In the genomic region with DNA sequence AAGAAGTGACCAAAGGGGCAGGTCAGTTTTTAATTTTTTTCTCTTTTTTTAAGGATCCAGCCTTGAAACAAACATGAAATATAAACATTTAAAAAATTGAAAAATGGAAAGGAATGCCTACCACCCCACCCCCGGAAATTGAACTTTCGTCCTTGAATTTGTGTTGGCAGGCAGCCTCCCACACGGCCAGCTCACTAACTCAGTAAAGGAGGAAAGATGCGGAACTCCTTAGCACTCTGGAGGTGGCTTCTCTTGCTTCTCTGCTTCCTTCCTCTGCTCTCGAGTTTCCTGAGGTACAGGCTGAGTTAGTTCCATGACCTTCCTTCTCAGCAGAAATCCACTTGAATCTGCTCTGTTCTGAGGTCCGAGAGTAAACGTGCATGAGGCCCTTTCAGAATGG, we compare ENCODE assay signal across 14 mouse cellular contexts. TPM values are rescaled to one million over a fixed set of nuclear protein-coding genes. Genes with fewer than 3 reads are reported as not detected.
DNase-seq lines count a peak whose midpoint lies in the region; ATAC-seq and TF ChIP-seq lines count a peak whose summit lies in the region.
"Had no signal": no experiment of that assay in that cellular context is flagged by ENCODE, and none has a peak within 500 bp of the region (broad histone marks: within the 10 kb centered on the region; RNA-seq: fewer than 3 reads in every experiment).

No protein-coding gene starts in this region.

- no peak overlapping the region for H3K9ac ChIP-seq in heart, embryonic 13.5 days
- H3K9ac ChIP-seq in lung, embryonic 14.5 days, result no peak overlapping the region
- H3K9ac ChIP-seq in neural tube, embryonic 15.5 days (replicated peaks), result no peak overlapping the region
- no peak overlapping the region for H3K9ac ChIP-seq in forebrain, embryonic 16.5 days (replicated peaks; ENCODE audit: low read depth, low read length)
- H3K9ac ChIP-seq: hindbrain, embryonic 15.5 days; limb, embryonic 12.5 days; liver, postnatal 0 days had no signal

- no peak for ATAC-seq in heart, embryonic 13.5 days (ENCODE audit: extremely low read depth, insufficient number of reproducible peaks, low FRiP score, low TSS enrichment)
- no peak for ATAC-seq in lung, embryonic 14.5 days (ENCODE audit: insufficient read depth)
- ATAC-seq in neural tube, embryonic 15.5 days (ENCODE audit: low FRiP score), result no peak
- ATAC-seq in forebrain, embryonic 16.5 days, result no peak
- ATAC-seq: liver, postnatal 0 days had no signal

- no peaks in the 10 kb centered on the region for H3K36me3 ChIP-seq in heart, embryonic 13.5 days
- H3K36me3 ChIP-seq in lung, embryonic 14.5 days (ENCODE audit: insufficient read depth), result peaks cover 17% of the 10 kb centered on the region; the same call in 1 of the 2 replicates
- no peaks in the 10 kb centered on the region for H3K36me3 ChIP-seq in neural tube, embryonic 15.5 days
- no peaks in the 10 kb centered on the region for H3K36me3 ChIP-seq in forebrain, embryonic 16.5 days (ENCODE audit: control insufficient read depth, insufficient read depth)
- H3K36me3 ChIP-seq: hindbrain, embryonic 15.5 days; limb, embryonic 12.5 days had no signal

- H3K9me3 ChIP-seq in heart, embryonic 13.5 days, result no peaks in the 10 kb centered on the region
- no peaks in the 10 kb centered on the region for H3K9me3 ChIP-seq in lung, embryonic 14.5 days (ENCODE audit: low read depth, low read length)
- H3K9me3 ChIP-seq in neural tube, embryonic 15.5 days (replicated peaks), result no peaks in the 10 kb centered on the region
- H3K9me3 ChIP-seq in forebrain, embryonic 16.5 days (ENCODE audit: control insufficient read depth, low read length), result no peaks in the 10 kb centered on the region
- H3K9me3 ChIP-seq: hindbrain, embryonic 15.5 days; limb, embryonic 12.5 days had no signal

- intact Hi-C loops in heart, postnatal 36 days (cut with DNase I), result no loop called here

- WGBS in heart, embryonic 13.5 days, result 42% methylated on average over 7 of the region's 7 CpGs
- 11% methylated on average over 7 of the region's 7 CpGs for WGBS in lung, embryonic 14.5 days
- whole genome bisulfite sequencing in neural tube, embryonic 15.5 days, result 70% methylated on average over 7 of the region's 7 CpGs
- 48% methylated on average over 7 of the region's 7 CpGs for WGBS in forebrain, embryonic 16.5 days

- no peak overlapping the region for H3K4me2 ChIP-seq in heart, embryonic 13.5 days
- H3K4me2 ChIP-seq in lung, embryonic 14.5 days, result peak overlapping the region; percentile 83
- H3K4me2 ChIP-seq in neural tube, embryonic 15.5 days, result no peak overlapping the region
- no peak overlapping the region for H3K4me2 ChIP-seq in forebrain, embryonic 16.5 days (ENCODE audit: low read length)
- H3K4me2 ChIP-seq: midbrain, embryonic 11.5 days had no signal

- H3K27me3 ChIP-seq in heart, embryonic 13.5 days (replicated peaks), result no peaks in the 10 kb centered on the region
- no peaks in the 10 kb centered on the region for H3K27me3 ChIP-seq in lung, embryonic 14.5 days (ENCODE audit: insufficient read depth, low read length)
- no peaks in the 10 kb centered on the region for H3K27me3 ChIP-seq in neural tube, embryonic 15.5 days (replicated peaks)
- no peaks in the 10 kb centered on the region for H3K27me3 ChIP-seq in forebrain, embryonic 16.5 days (replicated peaks; ENCODE audit: control insufficient read depth, insufficient read depth, low read length)
- H3K27me3 ChIP-seq: hindbrain, embryonic 15.5 days; limb, embryonic 12.5 days had no signal

- DNase-seq in heart, postnatal 36 days, result no peak
- DNase-seq in lung, embryonic 14.5 days, result peak; percentile 64
- DNase-seq in lung, postnatal 25 days (ENCODE audit: low spot score), result no peak
- peak; percentile 63 for DNase-seq in NIH3T3 (ENCODE audit: low read depth)
- DNase-seq: cerebellum, adult 9-11 months; embryo, embryonic 11 days; liver, postnatal 0 days had no signal

- peaks cover 56% of the 10 kb centered on the region for H3K4me1 ChIP-seq in heart, embryonic 13.5 days
- peaks cover 28% of the 10 kb centered on the region for H3K4me1 ChIP-seq in lung, embryonic 14.5 days (ENCODE audit: insufficient read depth)
- H3K4me1 ChIP-seq in neural tube, embryonic 15.5 days, result peaks cover 29% of the 10 kb centered on the region
- H3K4me1 ChIP-seq in forebrain, embryonic 16.5 days (replicated peaks; ENCODE audit: control insufficient read depth, insufficient read depth, low read length), result peaks cover 20% of the 10 kb centered on the region

- TF ChIP-seq CTCF in lung, embryonic 14.5 days (IDR thresholded peaks at IDR 0.05; ENCODE audit: low read depth), result no peak

- H3K27ac ChIP-seq in heart, embryonic 13.5 days (replicated peaks), result 0 out of 2 replicates have a peak overlapping the region, but pooled peaks have one; percentile 39
- H3K27ac ChIP-seq in lung, embryonic 14.5 days (ENCODE audit: low read depth), result peak overlapping the region; percentile 63
- peak overlapping the region; percentile 28 for H3K27ac ChIP-seq in neural tube, embryonic 15.5 days (replicated peaks)
- no peak overlapping the region for H3K27ac ChIP-seq in forebrain, embryonic 16.5 days (ENCODE audit: low read length)
- H3K27ac ChIP-seq: limb, embryonic 12.5 days had no signal

- H3K4me3 ChIP-seq in heart, embryonic 13.5 days, result no peak overlapping the region
- no peak overlapping the region for H3K4me3 ChIP-seq in lung, embryonic 14.5 days (ENCODE audit: low read depth, low read length)
- no peak overlapping the region for H3K4me3 ChIP-seq in neural tube, embryonic 15.5 days (replicated peaks)
- no peak overlapping the region for H3K4me3 ChIP-seq in forebrain, embryonic 16.5 days (replicated peaks; ENCODE audit: low read length)
- H3K4me3 ChIP-seq: erythroblast, embryonic 14.5 days; hindbrain, embryonic 15.5 days; limb, embryonic 12.5 days had no signal

RNA-seq across cellular contexts. Expression of a gene that starts 4.7 kb away (rescaled TPM):
- 23.9 and 24.8 TPM in 2 replicates for polyA plus RNA-seq in heart, embryonic 13.5 days (2015; fragmentation: Nextera tagmentation; extraction: Ambion mirVana)
- total RNA-seq in heart, postnatal 36 days (2021), result 10 to 100 TPM in 1 of 2 experiments, 1 to 10 TPM in 1; 9.8 to 17.3 TPM
- polyA plus RNA-seq in lung, embryonic 14.5 days (2014; fragmentation: Nextera tagmentation; extraction: Ambion mirVana), result 134 and 137 TPM in 2 replicates
- polyA plus RNA-seq in neural tube, embryonic 15.5 days (2015; fragmentation: Nextera tagmentation; extraction: Ambion mirVana), result 67.4 and 69.7 TPM in 2 replicates
- polyA plus RNA-seq in forebrain, embryonic 16.5 days (2015; fragmentation: Nextera tagmentation; extraction: Ambion mirVana), result 24.4 and 25.3 TPM in 2 replicates

RNA-seq across cellular contexts. Expression of a gene that starts 37.8 kb away (rescaled TPM):
- polyA plus RNA-seq in heart, embryonic 13.5 days (2015; fragmentation: Nextera tagmentation; extraction: Ambion mirVana), result 135 and 143 TPM in 2 replicates
- total RNA-seq in heart, postnatal 36 days (2021), result 10 to 100 TPM; 60.7 to 74.5 TPM
- 301 and 316 TPM in 2 replicates for polyA plus RNA-seq in lung, embryonic 14.5 days (2014; fragmentation: Nextera tagmentation; extraction: Ambion mirVana)
- 162 and 180 TPM in 2 replicates for polyA plus RNA-seq in neural tube, embryonic 15.5 days (2015; fragmentation: Nextera tagmentation; extraction: Ambion mirVana)
- 199 and 215 TPM in 2 replicates for polyA plus RNA-seq in forebrain, embryonic 16.5 days (2015; fragmentation: Nextera tagmentation; extraction: Ambion mirVana)

Comparison
In these comparisons a context has a peak if more than half of its experiments do, and no peak if none do; other contexts are left out.
1. DNase-seq: peak in lung, embryonic 14.5 days (single experiment) and NIH3T3 (single experiment); none in heart, postnatal 36 days (0 of 2) and lung, postnatal 25 days (single experiment).